Comparison of ENCODE assay signal across 9 mouse cellular contexts in genomic region chr1:106173621-106174156, GRCm38 (mm10). TPM values are rescaled to one million over a fixed set of nuclear protein-coding genes. Genes with fewer than 3 reads are reported as not detected.
A peak's percentile ranks its signal among the peaks of the same experiment; 100 is the strongest.
DNase-seq lines count a peak whose midpoint lies in the region; ATAC-seq and TF ChIP-seq lines count a peak whose summit lies in the region.
"Had no signal": no experiment of that assay in that cellular context is flagged by ENCODE, and none has a peak within 500 bp of the region (broad histone marks: within the 10 kb centered on the region; RNA-seq: fewer than 3 reads in every experiment).

No protein-coding gene starts in this region.

- peak overlapping the region; percentile 62 for H3K4me2 ChIP-seq in heart, embryonic 11.5 days
- peak overlapping the region; percentile 90 for H3K4me2 ChIP-seq in midbrain, embryonic 11.5 days

- no peak for ATAC-seq in heart, embryonic 11.5 days (replicated peaks; ENCODE audit: insufficient number of reproducible peaks, low FRiP score, low TSS enrichment)
- no peak for ATAC-seq in midbrain, embryonic 11.5 days (ENCODE audit: low FRiP score)

- 38% methylated on average over 9 of the region's 9 CpGs for WGBS in heart, embryonic 11.5 days (ENCODE audit: insufficient replicate concordance)
- 36% methylated on average over 9 of the region's 9 CpGs for WGBS in hindbrain, embryonic 10.5 days
- WGBS in midbrain, embryonic 11.5 days: 51% methylated on average over 9 of the region's 9 CpGs

- TF ChIP-seq CTCF in MEL (IDR thresholded peaks at IDR 0.05 in 2 of 3, conservative IDR thresholded peaks at IDR 0.05 in 1 of 3; ENCODE audit: control insufficient read depth in 1 of 3, insufficient read depth in 1 of 3, low read depth in 2 of 3, low read length in 3 of 3, poor library complexity in 1 of 3, severe bottlenecking in 1 of 3): no peak

- H3K9ac ChIP-seq in heart, embryonic 11.5 days (ENCODE audit: low read depth, low read length): peak overlapping the region; percentile 95
- peak overlapping the region; percentile 18; the same call in 1 of the 2 replicates for H3K9ac ChIP-seq in MEL (ENCODE audit: control insufficient read depth, low read depth, low read length, poor library complexity, severe bottlenecking)
- peak overlapping the region; percentile 94 for H3K9ac ChIP-seq in midbrain, embryonic 11.5 days (ENCODE audit: low read length)

- H3K9me3 ChIP-seq in heart, embryonic 11.5 days (replicated peaks; ENCODE audit: control insufficient read depth, low read length): no peaks in the 10 kb centered on the region
- no peaks in the 10 kb centered on the region for H3K9me3 ChIP-seq in MEL (replicated peaks; ENCODE audit: insufficient read depth, low read length)
- no peaks in the 10 kb centered on the region for H3K9me3 ChIP-seq in hindbrain, embryonic 10.5 days
- H3K9me3 ChIP-seq in midbrain, embryonic 11.5 days (ENCODE audit: control insufficient read depth, low read length): no peaks in the 10 kb centered on the region

- H3K27ac ChIP-seq in heart, embryonic 11.5 days (ENCODE audit: low read depth, low read length): no peak overlapping the region
- H3K27ac ChIP-seq in MEL (ENCODE audit: control insufficient read depth, low read depth, low read length): no peak overlapping the region
- peak overlapping the region; percentile 96 for H3K27ac ChIP-seq in hindbrain, embryonic 10.5 days
- no peak overlapping the region for H3K27ac ChIP-seq in midbrain, embryonic 11.5 days (ENCODE audit: low read depth, low read length)

- H3K4me3 ChIP-seq in heart, embryonic 11.5 days (ENCODE audit: low read depth, low read length): peak overlapping the region; percentile 85
- H3K4me3 ChIP-seq in MEL (ENCODE audit: control insufficient read depth in 1 of 2, insufficient read depth in 1 of 2, low read depth in 2 of 2, low read length in 2 of 2): peak overlapping the region; percentile 82 to 93
- H3K4me3 ChIP-seq in hindbrain, embryonic 10.5 days: peak overlapping the region; percentile 94
- H3K4me3 ChIP-seq in midbrain, embryonic 11.5 days (ENCODE audit: low read depth, low read length): peak overlapping the region; percentile 92

- H3K4me1 ChIP-seq in heart, embryonic 11.5 days (ENCODE audit: control insufficient read depth, insufficient read depth, low read length): peaks cover 21% of the 10 kb centered on the region
- H3K4me1 ChIP-seq in MEL (ENCODE audit: control insufficient read depth in 1 of 2, insufficient read depth in 2 of 2, low read length in 2 of 2): peaks cover 15 to 31% of the 10 kb centered on the region in 2 experiments
- H3K4me1 ChIP-seq in hindbrain, embryonic 10.5 days (replicated peaks): peaks cover 67% of the 10 kb centered on the region
- H3K4me1 ChIP-seq in midbrain, embryonic 11.5 days (ENCODE audit: control insufficient read depth, insufficient read depth, low read length): peaks cover 22% of the 10 kb centered on the region

- TF ChIP-seq EP300 in MEL (IDR thresholded peaks at IDR 0.05; ENCODE audit: low read depth in 1 of 2, low read length in 2 of 2): no peak

- no peak for TF ChIP-seq RAD21 in MEL (IDR thresholded peaks at IDR 0.05; ENCODE audit: low read depth, low read length)

- no peaks in the 10 kb centered on the region for H3K27me3 ChIP-seq in heart, embryonic 11.5 days (ENCODE audit: control insufficient read depth, insufficient read depth, low read length)
- no peaks in the 10 kb centered on the region for H3K27me3 ChIP-seq in MEL (ENCODE audit: control insufficient read depth in 1 of 2, insufficient read depth in 2 of 2, low read length in 2 of 2)
- H3K27me3 ChIP-seq in hindbrain, embryonic 10.5 days (ENCODE audit: insufficient read depth, poor library complexity, severe bottlenecking): no peaks in the 10 kb centered on the region
- H3K27me3 ChIP-seq in midbrain, embryonic 11.5 days (ENCODE audit: control insufficient read depth, insufficient read depth, low read length): no peaks in the 10 kb centered on the region
- H3K27me3 ChIP-seq: Patski had no signal

- peaks cover 32% of the 10 kb centered on the region for H3K79me2 ChIP-seq in MEL (ENCODE audit: control insufficient read depth, insufficient read depth, low read length, poor library complexity)

- DNase-seq in heart, postnatal 14 days: no peak
- peak; percentile 50 for DNase-seq in MEL (ENCODE audit: low read depth, low spot score)
- no peak for DNase-seq in hindbrain, embryonic 10.5 days (ENCODE audit: low spot score)
- peak; percentile 87 for DNase-seq in midbrain, embryonic 11.5 days (ENCODE audit: low spot score, missing footprints)
- DNase-seq in right cerebral cortex, postnatal 25 days: no peak
- no peak for DNase-seq in left cerebral cortex, postnatal 4 days
- no peak for DNase-seq in adrenal gland, postnatal 10 days

- H3K36me3 ChIP-seq in heart, embryonic 11.5 days (ENCODE audit: control insufficient read depth, insufficient read depth, low read length): no peaks in the 10 kb centered on the region
- peaks cover 0 to 31% of the 10 kb centered on the region in 2 experiments; a peak in 2 of 4 replicates for H3K36me3 ChIP-seq in MEL (ENCODE audit: control insufficient read depth in 1 of 2, insufficient read depth in 2 of 2, low read length in 2 of 2)
- no peaks in the 10 kb centered on the region for H3K36me3 ChIP-seq in hindbrain, embryonic 10.5 days
- H3K36me3 ChIP-seq in midbrain, embryonic 11.5 days (ENCODE audit: control insufficient read depth, insufficient read depth, low read length): no peaks in the 10 kb centered on the region

- intact Hi-C loops in heart, postnatal 14 days (cut with DNase I): loop anchor here (2.0 to 10.0 kb wide), 4 partner anchors 25 to 199 kb away; partner anchors contain the start of gene Zcchc2
- intact Hi-C loops in left cerebral cortex, postnatal 4 days (cut with DNase I): loop anchor here (5.0 to 10.0 kb wide), 2 partner anchors 101 to 224 kb away; no protein-coding TSS in a partner anchor

- no peak for TF ChIP-seq POLR2A in MEL (IDR thresholded peaks at IDR 0.05; ENCODE audit: control insufficient read depth in 1 of 2, insufficient read depth in 1 of 2, low read depth in 1 of 2, low read length in 2 of 2, poor library complexity in 1 of 2)

TF ChIP-seq in MEL, 35 proteins besides CTCF, POLR2A, EP300 and RAD21:
- no peak for TF ChIP-seq ETS1 (IDR thresholded peaks at IDR 0.05; ENCODE audit: low read depth, low read length)
- no peak for TF ChIP-seq HCFC1 (IDR thresholded peaks at IDR 0.05; ENCODE audit: low read depth, low read length)
- no peak for TF ChIP-seq GABPA (IDR thresholded peaks at IDR 0.05; ENCODE audit: low read depth, low read length)
- TF ChIP-seq TAL1 (IDR thresholded peaks at IDR 0.05; ENCODE audit: low read length): no peak
- TF ChIP-seq ZKSCAN1 (IDR thresholded peaks at IDR 0.05; ENCODE audit: low read depth, low read length): no peak
- TF ChIP-seq TBP (IDR thresholded peaks at IDR 0.05; ENCODE audit: low read depth, low read length): no peak
- no peak for TF ChIP-seq ELF1 (IDR thresholded peaks at IDR 0.05; ENCODE audit: low read depth, low read length)
- no peak for TF ChIP-seq CHD2 (IDR thresholded peaks at IDR 0.05; ENCODE audit: low read length)
- no peak for TF ChIP-seq BHLHE40 (IDR thresholded peaks at IDR 0.05; ENCODE audit: borderline replicate concordance, low read depth, low read length)
- TF ChIP-seq USF1 (IDR thresholded peaks at IDR 0.05; ENCODE audit: low read depth, low read length): no peak
- no peak for TF ChIP-seq MEF2A (IDR thresholded peaks at IDR 0.05; ENCODE audit: extremely low read depth, insufficient replicate concordance, low read depth, low read length, poor library complexity, severe bottlenecking)
- TF ChIP-seq SMC3 (IDR thresholded peaks at IDR 0.05; ENCODE audit: low read depth, low read length): no peak
- no peak for TF ChIP-seq POLR2AphosphoS2 (IDR thresholded peaks at IDR 0.05; ENCODE audit: low read length)

RNA-seq across cellular contexts. Expression of gene Phlpp1, which starts 2.1 kb away (rescaled TPM):
- 4.0 and 4.5 TPM in 2 replicates for polyA plus RNA-seq in heart, embryonic 11.5 days (2014; fragmentation: Nextera tagmentation; extraction: Ambion mirVana)
- total RNA-seq in heart, postnatal 14 days (2021): 10 to 100 TPM; 19.7 TPM
- 5.0 and 5.8 TPM in 2 replicates for total RNA-seq in MEL (2012; rRNA removed)
- polyA plus RNA-seq in MEL (2012; ENCODE audit: insufficient read depth in 1 of 2, insufficient read length in 2 of 2, low read depth in 1 of 2, low replicate concordance in 2 of 2, missing spikeins in 1 of 2): 1 to 10 TPM in 1 of 2 experiments, not detected in 1; 9.4 TPM
- 4.8 and 6.8 TPM in 2 replicates for polyA plus RNA-seq in hindbrain, embryonic 10.5 days (2016; fragmentation: Nextera tagmentation; extraction: Ambion mirVana)
- polyA plus RNA-seq in midbrain, embryonic 11.5 days (2014; fragmentation: Nextera tagmentation; extraction: Ambion mirVana): 6.2 and 6.8 TPM in 2 replicates
- total RNA-seq in left cerebral cortex, postnatal 4 days (2021): 10 to 100 TPM; 49.7 to 51.1 TPM
- total RNA-seq in adrenal gland, postnatal 10 days (2021): 10 to 100 TPM; 16.4 to 22.3 TPM

Comparison
In these comparisons a context has a peak if more than half of its experiments do, and no peak if none do; other contexts are left out.
1. H3K9ac ChIP-seq: peak in every context shown above with its lines; median percentile 95 in heart, embryonic 11.5 days; 94 in midbrain, embryonic 11.5 days; 18 in MEL.
2. DNase-seq: peak in MEL (single experiment) and midbrain, embryonic 11.5 days (single experiment); none in heart, postnatal 14 days (0 of 2), hindbrain, embryonic 10.5 days (single experiment), right cerebral cortex, postnatal 25 days (single experiment), left cerebral cortex, postnatal 4 days (single experiment) and adrenal gland, postnatal 10 days (single experiment).
3. Peak in every context shown above with its lines, with median percentiles within 50 percentile points of each other: H3K4me3 ChIP-seq.